Mouse (Mus musculus) thymus, adult 18-20 months (tissue): ENCODE data around the gene Itpr1.
A peak's percentile ranks its signal among the peaks of the same experiment; 100 is the strongest.

ENCODE experiments used
- DNase-seq, 2 experiments: peaks; one replicate each; pipeline ENCODE4 v3.0.0; 2022; ENCODE audit warnings: mixed read lengths in 2 of 2

Gene Itpr1

GRCm38 (mm10) chr6:108408053-108408452 is 195.2 kb downstream of the Itpr1 start:
- DNase-seq: no peak

DNA sequence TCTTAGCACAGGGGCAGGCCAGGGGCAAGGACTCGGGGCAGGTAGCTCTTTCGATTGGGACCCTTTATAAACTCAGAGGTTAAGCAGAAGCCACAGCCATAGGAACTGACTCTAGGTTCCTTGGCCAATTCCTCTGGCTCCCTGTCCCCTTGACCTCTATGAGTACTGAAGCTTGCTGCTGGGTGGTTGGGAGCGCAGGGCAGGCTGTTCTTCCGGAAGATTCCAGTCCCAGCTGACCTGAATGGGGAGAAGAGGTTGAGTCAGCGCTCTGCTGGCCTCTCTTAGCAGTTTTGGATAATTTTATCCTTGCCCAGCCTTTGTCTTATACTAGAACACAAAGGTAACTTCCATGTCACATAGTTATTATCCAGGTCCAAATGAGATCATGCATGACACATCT is 195.8 kb downstream of the Itpr1 start:
- no peak for DNase-seq

- DNase-seq: no peak
Measured at GRCm38 (mm10) chr6:108410771-108411170, 197.9 kb downstream of the Itpr1 start.

DNA sequence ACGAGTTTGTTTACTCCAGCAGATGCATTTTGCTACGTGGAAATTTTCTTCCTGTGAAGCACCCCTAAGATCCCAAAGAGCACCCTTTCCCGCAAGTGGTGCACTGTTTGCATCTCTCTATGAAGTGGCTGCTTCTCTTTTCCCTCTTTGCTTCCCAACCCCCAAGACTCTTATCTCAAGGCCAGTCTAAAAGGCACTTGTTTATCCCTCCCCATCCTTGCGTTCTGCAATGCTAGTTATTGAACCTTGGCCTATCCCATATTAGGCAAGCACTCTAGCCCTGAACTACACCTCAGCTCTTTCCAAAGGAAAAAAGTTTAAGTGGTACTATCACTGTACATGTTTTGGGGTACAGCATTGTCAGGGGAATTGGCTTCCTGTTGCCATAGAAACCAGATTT is 198.3 kb downstream of the Itpr1 start:
- DNase-seq: no peak

GRCm38 (mm10) chr6:108413006-108413405 is 200.1 kb downstream of the Itpr1 start:
- DNase-seq: no peak

DNA sequence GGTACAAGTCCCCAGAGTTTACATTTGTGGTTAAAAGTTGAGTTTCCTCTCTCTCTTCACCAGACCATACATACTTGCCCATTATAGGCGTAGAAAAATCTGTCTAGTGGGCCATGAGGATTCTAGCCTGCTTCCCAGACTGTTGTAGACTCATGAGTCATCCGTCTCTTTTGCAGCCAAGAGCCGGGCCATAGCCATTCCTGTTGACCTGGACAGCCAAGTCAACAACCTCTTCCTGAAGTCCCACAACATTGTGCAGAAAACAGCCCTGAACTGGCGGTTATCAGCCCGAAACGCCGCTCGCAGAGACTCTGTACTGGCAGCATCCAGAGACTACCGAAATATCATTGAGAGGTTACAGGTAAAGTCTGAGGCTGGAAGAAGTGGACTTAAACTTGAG is 200.7 kb downstream of the Itpr1 start:
- DNase-seq: no peak

GRCm38 (mm10) chr6:108415847-108416246 is 203.0 kb downstream of the Itpr1 start:
- DNase-seq: no peak

- DNase-seq: no peak
Measured at GRCm38 (mm10) chr6:108417508-108417907, 204.6 kb downstream of the Itpr1 start.

DNA sequence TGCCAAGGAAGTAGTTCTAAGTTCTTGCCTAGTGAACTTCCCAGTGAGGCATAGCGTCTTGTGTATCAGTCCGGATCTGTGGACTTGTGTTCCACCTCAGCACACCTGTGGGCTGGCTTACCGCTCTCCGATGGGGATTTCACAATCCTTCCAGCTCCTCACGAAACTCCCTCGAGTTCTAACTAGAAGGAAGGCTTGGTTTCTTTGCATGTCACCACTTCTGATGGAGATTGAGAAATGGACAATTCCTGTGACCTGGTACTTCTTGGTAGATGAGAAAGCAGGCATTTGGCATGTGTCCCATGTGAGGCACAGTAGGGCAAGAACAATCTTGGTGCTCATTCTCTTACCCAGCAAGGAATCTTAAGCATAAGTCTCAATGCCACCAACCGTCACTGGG is 205.3 kb downstream of the Itpr1 start:
- DNase-seq: no peak

- DNase-seq: no peak
Measured at GRCm38 (mm10) chr6:108424749-108425584, 212.1 kb downstream of the Itpr1 start.

DNA sequence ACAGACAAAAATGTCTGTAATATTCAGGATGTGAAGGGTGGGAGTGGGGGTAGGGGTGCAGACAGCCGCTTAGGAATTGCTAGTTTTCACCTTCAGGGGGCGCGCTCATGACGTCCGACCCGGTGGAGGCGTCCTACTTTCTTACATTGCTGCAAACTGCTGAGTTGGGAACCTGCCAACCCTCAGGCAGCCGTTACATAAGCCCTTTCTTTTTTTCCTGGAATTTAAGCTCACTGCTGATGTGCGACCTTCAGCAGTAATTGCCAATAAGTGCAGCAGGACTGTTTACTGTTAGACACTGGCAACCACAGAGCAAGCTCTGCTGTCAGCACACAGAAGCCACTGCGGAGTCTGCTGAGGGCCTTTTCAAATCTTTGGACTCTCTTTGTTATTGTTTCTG is 213.9 kb downstream of the Itpr1 start:
- peak; percentile 30 to 45 for DNase-seq

DNA sequence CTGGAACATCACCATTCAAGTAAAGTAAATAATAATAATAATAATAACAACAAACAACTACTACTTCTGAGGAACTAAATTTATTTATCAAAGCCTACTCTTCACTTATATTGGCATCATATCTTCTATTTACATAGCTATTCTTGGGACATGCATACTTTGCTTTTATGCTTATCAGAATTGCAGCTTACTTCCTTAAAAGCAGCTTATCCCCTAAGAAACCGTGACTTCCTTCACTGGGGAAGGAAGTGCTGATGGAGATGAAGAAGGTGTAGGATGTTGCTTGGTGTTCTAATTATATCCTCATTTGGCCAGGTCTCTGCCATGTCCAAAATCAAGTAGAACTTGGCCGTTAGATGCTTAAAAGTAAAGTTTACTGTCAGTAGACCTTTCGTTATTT is 215.5 kb downstream of the Itpr1 start:
- no peak for DNase-seq

GRCm38 (mm10) chr6:108429950-108430349 is 217.1 kb downstream of the Itpr1 start:
- no peak for DNase-seq

DNA sequence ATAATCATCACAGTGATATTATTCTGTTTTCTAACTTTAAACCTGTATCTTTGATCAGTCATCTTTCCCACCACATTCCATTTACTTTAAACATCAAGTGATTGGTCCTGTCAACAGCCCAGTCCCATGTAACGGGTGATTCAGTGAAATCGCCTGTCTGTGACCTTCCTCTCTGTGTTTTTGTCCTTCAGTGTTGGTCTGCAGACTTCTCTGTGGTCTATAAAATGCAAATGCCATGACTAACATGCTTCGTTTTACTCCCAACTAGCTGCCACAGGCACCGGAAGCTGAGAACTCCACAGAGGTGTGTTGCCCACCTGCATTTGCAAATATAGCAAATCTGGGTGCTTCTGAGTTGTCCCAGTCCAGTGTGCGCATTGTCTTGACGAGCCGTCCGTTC is 218.3 kb downstream of the Itpr1 start:
- DNase-seq: no peak

DNA sequence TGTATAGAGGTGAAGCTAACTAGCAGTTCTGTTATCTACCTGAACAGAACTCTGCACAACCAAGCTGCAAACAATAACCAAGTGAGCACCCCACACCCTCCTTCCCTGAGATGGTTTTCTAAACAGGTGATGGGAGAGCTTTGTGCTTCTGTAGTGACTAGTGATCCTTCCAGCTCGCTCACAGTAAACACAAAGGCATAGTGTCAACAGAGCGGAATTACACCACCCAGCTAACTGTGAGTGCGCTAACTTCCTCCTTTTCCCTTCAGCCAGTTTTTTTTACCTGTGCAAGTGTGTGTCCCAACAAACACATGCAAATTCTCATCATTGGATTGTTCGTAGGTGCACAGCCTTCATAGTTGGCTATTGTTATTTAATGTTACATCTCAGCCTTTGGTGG is 219.9 kb downstream of the Itpr1 start:
- no peak for DNase-seq

GRCm38 (mm10) chr6:108434816-108435215 is 221.9 kb downstream of the Itpr1 start:
- DNase-seq: no peak

DNA sequence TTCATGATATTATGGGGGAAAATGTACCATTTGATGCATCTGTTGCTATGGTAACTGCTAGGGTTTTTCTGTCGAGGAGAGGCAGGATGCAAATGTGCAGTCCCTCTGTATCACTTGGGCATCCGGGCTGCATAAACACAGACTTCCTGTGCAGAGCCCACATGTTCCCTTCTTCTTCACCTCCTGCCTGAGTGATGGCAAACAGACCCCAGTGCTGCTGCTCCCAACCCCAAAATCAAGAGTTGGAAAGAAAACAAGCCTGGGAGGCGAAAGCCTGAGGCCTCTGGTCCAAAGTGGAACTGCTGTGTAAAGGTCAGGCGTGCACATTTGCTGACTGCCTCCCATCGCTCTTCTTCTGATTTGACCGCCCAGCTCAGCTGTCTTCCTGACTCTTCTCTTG is 222.6 kb downstream of the Itpr1 start:
- no peak for DNase-seq

DNA sequence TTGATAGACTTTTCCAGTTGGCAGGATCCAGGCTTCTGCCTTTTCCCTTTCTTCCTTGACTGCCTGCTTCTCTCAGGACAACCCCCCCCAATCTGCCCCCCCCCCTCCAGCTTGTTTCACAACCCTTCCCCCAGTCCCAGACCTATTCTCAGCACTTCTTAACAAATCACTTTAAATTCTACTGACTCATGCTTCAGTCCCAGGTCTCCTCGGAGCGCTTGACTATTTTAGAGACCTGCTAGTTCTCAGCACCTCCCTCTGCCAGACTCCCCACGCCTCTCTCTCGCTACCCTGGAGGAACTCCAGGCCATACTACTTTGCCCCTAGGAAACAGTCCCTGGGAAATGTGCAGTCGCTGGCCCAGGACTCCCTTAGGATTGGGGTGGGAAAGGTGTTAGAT is 223.7 kb downstream of the Itpr1 start:
- no peak for DNase-seq

- no peak for DNase-seq
Measured at GRCm38 (mm10) chr6:108441290-108441689, 228.4 kb downstream of the Itpr1 start.

- DNase-seq: no peak
Measured at GRCm38 (mm10) chr6:108442291-108442690, 229.4 kb downstream of the Itpr1 start.

DNA sequence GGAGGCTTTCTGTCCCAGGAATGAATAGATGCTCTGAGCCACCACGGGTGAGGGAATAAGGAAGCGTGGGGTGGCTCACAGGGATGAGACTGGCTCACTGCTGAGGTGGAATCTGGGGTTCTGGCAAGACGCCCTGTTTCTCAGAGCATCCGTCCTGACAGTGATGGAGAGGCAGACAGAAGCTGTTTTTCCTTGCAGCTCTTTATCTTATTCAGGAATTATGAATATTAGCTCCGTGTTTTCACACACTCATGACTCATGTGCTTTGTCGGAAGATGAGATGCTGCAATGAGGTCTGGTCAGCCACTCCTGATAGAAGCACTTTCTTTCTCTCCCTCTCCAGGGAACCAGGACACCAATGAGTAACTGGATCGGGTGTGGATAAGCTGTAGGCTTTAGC is 231.5 kb downstream of the Itpr1 start:
- no peak for DNase-seq

DNA sequence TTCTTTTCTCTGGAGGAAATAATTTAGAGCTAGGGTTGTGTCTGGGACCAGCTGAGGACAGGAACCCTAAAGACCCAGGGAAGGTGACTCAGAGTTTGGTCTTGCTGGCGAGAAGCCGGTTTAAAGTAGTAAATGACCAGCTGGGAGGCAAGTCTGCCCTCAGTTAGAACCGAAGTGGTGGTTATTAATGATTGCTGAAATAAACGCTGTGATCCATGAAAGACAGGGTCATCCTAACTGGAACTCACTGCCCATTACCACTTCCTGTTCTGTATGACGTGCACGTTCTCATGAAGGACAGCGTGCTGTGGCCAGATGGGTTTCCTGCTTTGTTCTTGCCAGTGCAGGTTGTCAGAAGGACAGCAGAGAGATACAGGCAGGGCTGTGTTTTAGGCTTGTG is 232.1 kb downstream of the Itpr1 start:
- DNase-seq: no peak

- DNase-seq: no peak
Measured at GRCm38 (mm10) chr6:108446766-108447165, 233.9 kb downstream of the Itpr1 start.

GRCm38 (mm10) chr6:108447179-108447845 is 234.4 kb downstream of the Itpr1 start:
- DNase-seq: no peak
